Mouse (Mus musculus) brown adipose tissue, adult 24 weeks (tissue): Measurements from ENCODE around the gene Gpr62. TPM values are rescaled to one million over a fixed set of nuclear protein-coding genes. Genes with fewer than 3 reads are reported as not detected.

ENCODE experiments used
- H3K27ac ChIP-seq: fragments of 200-500 bp; replicated peaks from 2 replicates; pipeline ENCODE4 v1.5.1; 2012; ENCODE audit warnings: low read depth, mild to moderate bottlenecking, low read length
- H3K4me1 ChIP-seq: fragments of 200-500 bp; 2 replicates; pipeline ENCODE4 v1.6.1; 2012; ENCODE audit warnings: low read length, mixed read lengths; ENCODE audit not compliant: control insufficient read depth, insufficient read depth, insufficient read length
- H3K4me3 ChIP-seq: fragments of 200-500 bp; 2 replicates; pipeline ENCODE4 v1.5.1; 2012; ENCODE audit warnings: low read depth, mild to moderate bottlenecking, low read length, moderate library complexity; ENCODE audit not compliant: insufficient read depth
- polyA plus RNA-seq: library from polyadenylated mRNA; stranded (reverse); fragments of >200 nt; gene quantifications from 2 replicates; pipeline ENCODE4 v1.2.4, GENCODE M21; 2012; ENCODE audit not compliant: missing spikeins, insufficient read depth, insufficient read length

Gpr62 gene
- polyA plus RNA-seq, 1 experiment, result not detected

DNA sequence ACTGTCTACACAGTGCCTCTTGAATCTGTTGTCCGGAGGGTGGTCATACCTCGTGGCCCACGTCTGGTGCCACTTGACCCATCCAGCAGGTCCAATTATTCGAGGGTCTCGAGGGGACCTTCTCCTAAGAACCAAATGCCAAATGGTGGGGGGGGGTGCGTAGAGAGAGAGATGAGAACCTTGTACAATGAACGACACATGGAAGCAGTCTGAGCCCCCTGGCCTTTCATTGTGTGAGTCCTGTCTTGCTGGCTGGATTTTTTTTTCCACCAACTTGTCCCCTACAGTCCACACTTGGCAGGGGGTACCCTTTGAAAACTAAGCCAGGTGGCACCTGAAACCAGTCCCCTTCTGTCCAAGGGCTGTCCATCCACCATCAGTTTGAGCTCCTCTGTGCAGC, 2.0 kb upstream of the Gpr62 start:
- Histone ChIP-seq H3K4me1 (no peaks in the 10 kb centered on the region; the same call in 1 of the 2 replicates), H3K4me3 (no peak overlapping the region)

GRCm38 (mm10) chr9:106466721-106467120, 983 bp upstream of the Gpr62 start:
- Histone ChIP-seq H3K4me1 (no peaks in the 10 kb centered on the region; the same call in 1 of the 2 replicates), H3K27ac (no peak overlapping the region), H3K4me3 (no peak overlapping the region)

More for the DNA sequence above, 2.0 kb upstream of the Gpr62 start:
- H3K27ac ChIP-seq, result no peak overlapping the region

DNA sequence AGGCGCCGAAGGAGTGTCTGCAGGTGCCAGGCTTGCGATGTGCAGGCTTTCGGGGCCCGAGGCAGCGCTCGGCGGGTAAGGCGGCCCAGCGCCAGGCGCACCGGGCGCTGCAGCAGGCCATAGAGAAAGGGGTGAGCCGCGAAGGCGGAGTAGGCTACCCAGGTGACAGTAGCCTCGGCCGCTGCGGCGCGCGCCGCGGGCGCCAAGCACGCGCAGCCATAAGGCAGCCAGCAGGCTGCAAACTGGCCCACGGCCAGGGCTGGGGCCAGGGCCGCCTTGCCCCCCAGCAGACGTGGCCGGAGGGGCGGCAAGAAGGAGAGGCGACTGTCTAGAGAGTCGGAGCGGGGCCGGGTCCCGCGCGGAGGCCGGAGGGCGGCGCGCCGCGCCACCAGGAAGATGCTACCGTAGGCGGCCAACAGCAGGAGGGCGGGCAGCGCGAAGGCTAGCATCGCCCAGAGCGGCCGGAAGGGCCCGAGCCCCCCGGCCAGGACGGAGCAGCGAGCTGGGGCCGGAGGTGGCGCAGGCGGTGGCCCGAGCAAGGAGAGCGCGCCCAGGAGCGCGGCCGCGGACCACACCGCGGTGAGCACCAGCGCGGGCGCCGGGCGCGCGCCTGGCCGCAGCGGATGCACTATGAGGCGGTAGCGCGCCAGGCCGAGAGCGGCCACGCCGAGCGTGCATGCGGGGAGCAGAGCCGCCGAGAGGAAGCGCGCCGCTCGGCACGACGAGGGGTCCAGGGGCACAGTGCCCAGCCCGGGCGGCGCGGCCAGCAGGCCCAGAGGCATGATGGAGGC, 792 bp downstream of the Gpr62 start:
- Histone ChIP-seq H3K4me1 (no peaks in the 10 kb centered on the region; the same call in 1 of the 2 replicates), H3K27ac (no peak overlapping the region), H3K4me3 (peak overlapping the region; percentile 75)

GRCm38 (mm10) chr9:106463122-106464063, 2.3 kb downstream of the Gpr62 start:
- H3K4me3 ChIP-seq, result no peak overlapping the region
- no peak overlapping the region for H3K27ac ChIP-seq
- H3K4me1 ChIP-seq, result no peaks in the 10 kb centered on the region

GRCm38 (mm10) chr9:106462430-106462800, 3.3 kb downstream of the Gpr62 start:
- Histone ChIP-seq H3K27ac (no peak overlapping the region), H3K4me3 (no peak overlapping the region)

GRCm38 (mm10) chr9:106461641-106462429, 3.9 kb downstream of the Gpr62 start:
- H3K27ac ChIP-seq, result no peak overlapping the region
- H3K4me1 ChIP-seq, result no peaks in the 10 kb centered on the region
- H3K4me3 ChIP-seq, result no peak overlapping the region

More at GRCm38 (mm10) chr9:106462430-106462800, 3.3 kb downstream of the Gpr62 start:
- no peaks in the 10 kb centered on the region for H3K4me1 ChIP-seq

DNA sequence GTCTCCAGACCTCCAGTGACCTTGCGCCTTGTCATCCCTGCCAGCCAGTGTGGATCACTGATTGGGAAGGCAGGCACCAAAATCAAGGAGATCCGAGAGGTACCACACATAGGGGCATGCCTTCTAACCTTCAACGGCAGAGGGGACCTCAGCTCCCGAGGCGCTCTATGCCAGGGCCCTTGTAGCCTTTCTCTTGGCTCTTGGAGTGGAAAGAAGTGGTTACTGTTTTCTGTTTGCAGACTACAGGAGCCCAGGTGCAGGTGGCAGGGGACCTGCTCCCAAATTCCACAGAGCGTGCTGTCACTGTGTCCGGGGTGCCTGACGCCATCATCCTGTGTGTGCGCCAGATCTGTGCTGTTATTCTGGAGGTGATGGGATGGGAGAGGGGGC, 4.7 kb downstream of the Gpr62 start:
- H3K4me3 ChIP-seq, result no peak overlapping the region
- no peaks in the 10 kb centered on the region for H3K4me1 ChIP-seq
- no peak overlapping the region for H3K27ac ChIP-seq

GRCm38 (mm10) chr9:106460401-106461025, 5.2 kb downstream of the Gpr62 start:
- no peak overlapping the region for H3K4me3 ChIP-seq
- H3K27ac ChIP-seq, result no peak overlapping the region
- no peaks in the 10 kb centered on the region for H3K4me1 ChIP-seq

GRCm38 (mm10) chr9:106459946-106460345, 5.8 kb downstream of the Gpr62 start:
- no peak overlapping the region for H3K4me3 ChIP-seq
- H3K27ac ChIP-seq, result no peak overlapping the region
- H3K4me1 ChIP-seq, result no peaks in the 10 kb centered on the region

DNA sequence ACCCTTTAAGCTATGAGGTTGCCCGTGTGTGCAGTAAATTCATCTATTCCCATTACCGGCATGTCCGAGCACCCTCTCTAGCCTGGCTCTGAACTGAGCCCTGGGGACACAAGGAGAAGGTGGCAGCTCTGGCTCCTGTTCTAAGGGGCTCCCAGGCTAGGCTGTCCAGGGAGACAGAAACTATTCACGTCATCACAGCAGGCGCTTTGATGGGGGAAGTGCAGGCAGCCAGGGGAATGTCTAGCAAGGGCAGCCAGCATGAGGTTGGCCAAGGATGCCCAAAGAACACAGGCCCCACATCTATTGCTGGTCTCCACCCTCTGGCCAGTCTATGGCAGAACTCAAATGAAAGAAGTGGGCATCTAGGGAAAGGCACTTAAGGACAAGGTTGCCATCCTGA, 7.8 kb downstream of the Gpr62 start:
- no peaks in the 10 kb centered on the region for H3K4me1 ChIP-seq
- no peak overlapping the region for H3K4me3 ChIP-seq
- H3K27ac ChIP-seq, result no peak overlapping the region

GRCm38 (mm10) chr9:106457163-106457559, 8.6 kb downstream of the Gpr62 start:
- Histone ChIP-seq H3K27ac (no peak overlapping the region), H3K4me1 (no peaks in the 10 kb centered on the region)

DNA sequence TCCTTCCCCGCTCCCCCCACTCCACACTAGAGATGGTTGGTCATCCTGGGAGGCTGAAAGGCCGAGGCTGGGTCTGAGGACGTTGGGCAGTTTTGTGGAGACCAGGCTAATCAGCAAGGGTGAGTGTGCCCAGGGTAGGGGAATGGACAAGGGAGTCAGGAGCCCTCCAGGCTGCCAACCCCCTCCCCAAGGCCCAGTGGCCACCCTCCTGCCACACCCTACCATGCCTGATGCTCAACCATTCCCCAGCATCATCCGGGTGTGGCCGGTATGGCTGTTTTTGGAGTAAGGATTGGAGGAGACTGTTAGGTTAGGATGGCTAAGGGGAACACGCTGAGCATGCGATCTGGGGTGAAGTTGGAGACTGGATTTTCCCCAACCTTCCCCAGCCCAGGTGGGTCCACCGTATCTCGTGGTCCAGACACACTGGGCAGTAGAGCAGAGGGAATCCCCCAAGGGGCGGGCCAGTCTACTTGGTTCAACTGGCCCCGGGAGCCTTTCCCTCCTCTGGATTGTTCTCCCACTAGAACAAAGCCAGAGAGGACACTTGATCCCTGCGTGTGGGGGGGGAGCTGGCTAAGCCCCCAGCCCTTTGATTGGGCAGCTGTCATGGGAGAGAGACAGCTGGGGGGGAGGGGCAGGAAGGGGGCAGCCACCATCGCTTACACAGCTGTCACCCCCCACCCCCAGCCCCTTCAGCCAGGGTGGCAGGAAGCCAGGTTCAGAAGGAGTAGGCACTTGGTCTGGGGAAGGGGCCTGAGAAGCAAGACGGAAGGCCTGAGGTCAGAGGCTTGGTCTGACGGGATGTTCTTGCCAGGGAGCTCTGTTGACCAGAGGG, 9.2 kb downstream of the Gpr62 start:
- Histone ChIP-seq H3K4me3 (no peak overlapping the region), H3K4me1 (no peaks in the 10 kb centered on the region), H3K27ac (no peak overlapping the region)

More at GRCm38 (mm10) chr9:106457163-106457559, 8.6 kb downstream of the Gpr62 start:
- H3K4me3 ChIP-seq, result no peak overlapping the region

DNA sequence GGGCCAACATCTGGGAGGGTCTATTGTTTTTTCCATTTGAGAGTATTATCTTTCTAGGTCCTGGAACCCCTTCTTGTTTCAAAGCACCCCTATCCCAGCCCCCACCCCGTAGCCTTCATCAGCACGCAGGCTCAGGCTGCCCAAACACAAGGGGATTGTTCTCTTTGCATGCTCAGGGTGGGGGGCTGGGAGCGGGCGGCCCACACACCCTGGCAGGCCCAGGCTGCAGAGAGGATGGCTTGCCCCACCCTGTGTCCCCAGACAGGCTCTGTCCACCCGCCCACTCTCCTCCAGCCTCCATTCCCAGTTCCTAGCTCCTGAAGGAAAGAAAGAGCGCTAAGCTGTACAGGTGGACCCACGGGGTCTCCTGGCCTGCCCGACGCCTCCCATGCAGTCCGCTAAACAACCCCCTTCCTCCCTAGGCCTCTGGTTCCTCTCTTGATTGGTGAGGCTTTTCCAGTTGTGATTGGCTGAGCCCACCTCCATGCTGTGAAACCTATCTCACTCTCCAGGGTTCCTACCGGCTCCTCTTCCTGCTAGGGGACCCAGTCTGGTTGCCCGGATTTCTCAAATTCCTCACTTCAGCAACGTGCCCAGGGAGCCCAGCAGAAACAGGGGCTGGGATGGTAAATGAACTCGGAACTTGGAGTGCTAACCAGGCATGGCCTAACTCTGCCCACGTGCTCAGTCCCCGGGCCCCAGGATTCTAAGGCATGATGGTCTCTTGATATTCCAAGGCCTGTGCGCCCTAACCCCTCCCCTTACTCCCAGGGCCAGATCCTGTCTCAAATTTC, 10.7 kb downstream of the Gpr62 start:
- no peaks in the 10 kb centered on the region; the same call in 1 of the 2 replicates for H3K4me1 ChIP-seq
- H3K27ac ChIP-seq, result no peak overlapping the region

More for the DNA sequence above, 10.7 kb downstream of the Gpr62 start:
- H3K4me3 ChIP-seq, result peak overlapping the region; percentile 70
